Mouse (Mus musculus) inflammation-experienced regulatory T-cells, adult 6 months (primary cell): Measurements from ENCODE around the gene Atxn1l. TPM values are rescaled to one million over a fixed set of nuclear protein-coding genes. Genes with fewer than 3 reads are reported as not detected.

Source experiments
- polyA plus RNA-seq, 3 experiments: library from polyadenylated mRNA; unstranded; fragments of 100-300 nt; shearing (Covaris generic); gene quantifications; one replicate each; pipeline ENCODE4 v1.2.1; 2017

Atxn1l gene
- polyA plus RNA-seq, 3 experiments from 2014 or later = 3.0 to 4.6 (median 3.2) TPM

Other genes starting within 250 kb of the Atxn1l start
- gene Pmfbp1, start 243.7 kb downstream of the Atxn1l start, polyA plus RNA-seq = not detected
- 10 to 100 TPM; 12.1 to 13.6 (median 13.0) TPM for gene Dhx38, start 171.9 kb downstream of the Atxn1l start, polyA plus RNA-seq
- 10 to 100 TPM; 15.1 to 24.2 (median 15.5) TPM for gene Txnl4b, start 171.8 kb downstream of the Atxn1l start, polyA plus RNA-seq
- 1 to 10 TPM in 1 of 3 experiments, under 1 TPM in 1, not detected in 1; 0.40 to 1.3 TPM for gene Hp, start 158.6 kb downstream of the Atxn1l start, polyA plus RNA-seq
- gene Dhodh, start 129.1 kb downstream of the Atxn1l start, polyA plus RNA-seq = 10 to 100 TPM; 21.3 to 40.7 (median 40.2) TPM
- 1 to 10 TPM in 2 of 3 experiments, under 1 TPM in 1; 0.75 to 2.5 (median 1.6) TPM for gene Pkd1l3, start 123.2 kb downstream of the Atxn1l start, polyA plus RNA-seq
- gene Ist1, start 44.5 kb downstream of the Atxn1l start, polyA plus RNA-seq = 100 to 1,000 TPM; 103 to 143 (median 127) TPM
- 1 to 10 TPM; 3.5 to 9.7 (median 6.0) TPM for gene Zfp821, start 32.2 kb downstream of the Atxn1l start, polyA plus RNA-seq
- gene Ap1g1, start 40.8 kb upstream of the Atxn1l start, polyA plus RNA-seq = 10 to 100 TPM; 30.6 to 35.3 (median 31.2) TPM
- 1 to 10 TPM in 2 of 3 experiments, under 1 TPM in 1; 0.66 to 1.7 (median 1.1) TPM for gene Phlpp2, start 130.8 kb upstream of the Atxn1l start, polyA plus RNA-seq
- not detected for gene Marveld3, start 224.5 kb upstream of the Atxn1l start, polyA plus RNA-seq